Mouse (Mus musculus) kidney, embryonic 15.5 days (tissue): ENCODE data around the gene Cenpe. TPM values are rescaled to one million over a fixed set of nuclear protein-coding genes. Genes with fewer than 3 reads are reported as not detected.
"Not testable (repeated sequence)": the region's sequence is repeated elsewhere in the genome, so short reads cannot be mapped to it uniquely, and the experiment has no call there.

ENCODE experiments used
- ATAC-seq: fragments of 200-750 bp; cut with Nextera tagmentation; replicated peaks from 2 replicates; pipeline ENCODE4 v1.8.0; 2017; ENCODE audit warnings: moderate TSS enrichment; ENCODE audit not compliant: low FRiP score
- H3K27ac ChIP-seq: fragments of 300-500 bp; sonication (generic); 2 replicates; pipeline ENCODE4 v1.5.1; 2015; ENCODE audit warnings: mild to moderate bottlenecking, inconsistent platforms
- H3K27me3 ChIP-seq: fragments of 300-500 bp; sonication (generic); 2 replicates; pipeline ENCODE4 v1.6.1; 2015; ENCODE audit warnings: inconsistent platforms
- H3K36me3 ChIP-seq: fragments of 300-500 bp; sonication (generic); 2 replicates; pipeline ENCODE4 v1.6.1; 2015; ENCODE audit warnings: inconsistent platforms
- H3K4me1 ChIP-seq: fragments of 300-500 bp; sonication (generic); 2 replicates; pipeline ENCODE4 v1.6.1; 2015; ENCODE audit warnings: inconsistent platforms
- H3K4me2 ChIP-seq: fragments of 300-500 bp; sonication (generic); 2 replicates; pipeline ENCODE4 v1.6.1; 2015; ENCODE audit warnings: moderate library complexity, mild to moderate bottlenecking, inconsistent platforms
- H3K4me3 ChIP-seq: fragments of 300-500 bp; sonication (generic); replicated peaks from 2 replicates; pipeline ENCODE4 v1.5.1; 2015; ENCODE audit warnings: mild to moderate bottlenecking, inconsistent platforms
- H3K9ac ChIP-seq: fragments of 300-500 bp; sonication (generic); 2 replicates; pipeline ENCODE4 v1.6.1; 2015; ENCODE audit warnings: mild to moderate bottlenecking, inconsistent platforms
- H3K9me3 ChIP-seq: fragments of 300-500 bp; sonication (generic); replicated peaks from 2 replicates; pipeline ENCODE4 v1.6.1; 2016; ENCODE audit warnings: inconsistent platforms
- WGBS: fragments of 180-500 bp; shearing (Covaris S2); methylation state at CpG from one replicate; pipeline ENCODE4 v1.1.7; 2015; ENCODE audit warnings: mixed read lengths; 5-methylcytosine and 5-hydroxymethylcytosine counted together
- polyA plus RNA-seq: library from polyadenylated mRNA; unstranded; fragments of >200 nt; fragmentation: Nextera tagmentation; extraction: Ambion mirVana; gene quantifications from 2 replicates; pipeline ENCODE4 v1.2.1, GENCODE M21; 2015

Gene Cenpe
- polyA plus RNA-seq = 30.8 and 31.3 TPM in 2 replicates

DNA sequence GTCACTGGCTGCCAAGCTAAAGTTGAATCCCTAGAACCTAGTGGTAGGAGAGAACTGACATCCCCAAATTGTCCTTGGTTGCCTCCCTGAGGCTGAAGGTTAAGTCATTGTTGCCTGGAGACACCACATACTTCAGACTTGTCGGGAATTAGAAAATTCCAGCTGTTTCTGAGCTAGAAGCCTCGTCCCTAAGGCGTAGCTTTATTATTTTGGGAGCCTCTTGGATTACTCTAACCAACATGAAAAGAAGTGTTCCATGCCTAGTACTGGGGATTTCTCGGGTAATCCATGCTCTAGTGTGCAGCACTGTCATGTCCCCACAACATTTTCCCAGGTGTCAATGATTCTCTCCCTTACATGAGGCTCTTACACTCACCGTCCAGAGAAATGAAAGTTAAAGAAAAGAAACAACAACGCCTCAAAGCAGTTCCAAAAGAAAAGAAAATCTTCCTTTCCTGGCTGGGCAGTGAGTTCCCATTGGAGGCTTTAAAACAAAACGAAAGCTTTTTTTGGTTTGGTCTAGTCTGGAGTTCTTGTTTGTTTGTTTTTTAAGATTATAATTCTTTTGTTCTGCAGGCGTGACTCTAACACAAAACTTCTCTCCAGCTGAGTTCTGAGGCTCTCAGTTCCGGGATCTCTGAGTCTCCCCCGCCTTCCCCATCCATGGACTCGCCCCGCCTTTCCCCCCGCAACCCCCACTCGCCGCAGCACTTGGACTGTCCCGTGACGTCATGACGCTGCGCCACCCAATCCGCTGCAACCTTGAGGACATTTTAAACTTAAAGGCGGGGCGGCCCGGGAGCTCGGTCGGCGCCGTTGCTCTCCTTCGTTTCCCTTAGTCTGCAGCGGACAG is at the start of gene Cenpe:
Cenpe (plus strand) TSS at position 733 of the 853 bp plus-strand sequence.
- no peaks in the 10 kb centered on the region for H3K9me3 ChIP-seq
- peak within 1 kb of the TSS; percentile 72 for H3K27ac ChIP-seq
- ATAC-seq = peak; percentile 94
- peaks cover 18% of the 10 kb centered on the region for H3K36me3 ChIP-seq
- no peaks in the 10 kb centered on the region for H3K27me3 ChIP-seq
- peak within 1 kb of the TSS; percentile 86 for H3K9ac ChIP-seq
- peak within 1 kb of the TSS; percentile 95 for H3K4me3 ChIP-seq
- 3% methylated on average over 29 of the region's 29 CpGs for WGBS
- peaks cover 18% of the 10 kb centered on the region for H3K4me1 ChIP-seq
- H3K4me2 ChIP-seq = peak within 1 kb of the TSS; percentile 66

DNA sequence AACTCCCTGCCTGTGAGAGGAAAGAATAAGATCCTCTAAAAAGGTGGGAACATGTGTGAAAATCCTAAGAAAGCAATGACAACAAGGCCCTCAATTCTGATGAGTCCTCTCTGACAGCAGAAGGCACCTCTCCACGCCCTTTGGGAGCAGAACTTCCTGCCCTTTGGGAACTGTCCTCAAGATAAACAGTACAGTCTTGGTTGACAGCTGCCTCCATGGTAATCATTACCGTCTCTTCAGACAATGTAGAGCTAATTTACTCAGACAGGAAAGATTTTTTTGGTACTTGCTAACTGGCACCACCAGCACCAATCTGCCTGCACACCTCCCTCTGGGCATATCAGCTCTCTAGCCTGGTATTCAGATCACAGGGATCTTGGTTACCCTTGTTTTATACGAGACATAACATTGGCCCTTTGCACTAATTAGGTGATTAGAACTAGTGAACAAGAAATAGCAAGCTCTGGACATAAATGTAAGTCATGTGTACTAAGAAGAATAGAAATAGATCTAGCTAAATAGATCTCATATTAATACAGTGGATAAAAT is 40.4 kb upstream of the Cenpe start:
- Histone ChIP-seq H3K4me1 (no peaks in the 10 kb centered on the region), H3K4me2 (no peak overlapping the region), H3K36me3 (no peaks in the 10 kb centered on the region), H3K4me3 (no peak overlapping the region), H3K9me3 (no peaks in the 10 kb centered on the region), H3K9ac (no peak overlapping the region), H3K27me3 (no peaks in the 10 kb centered on the region), H3K27ac (no peak overlapping the region)
- 49% methylated on average over 3 of the region's 3 CpGs for WGBS
- no peak for ATAC-seq

DNA sequence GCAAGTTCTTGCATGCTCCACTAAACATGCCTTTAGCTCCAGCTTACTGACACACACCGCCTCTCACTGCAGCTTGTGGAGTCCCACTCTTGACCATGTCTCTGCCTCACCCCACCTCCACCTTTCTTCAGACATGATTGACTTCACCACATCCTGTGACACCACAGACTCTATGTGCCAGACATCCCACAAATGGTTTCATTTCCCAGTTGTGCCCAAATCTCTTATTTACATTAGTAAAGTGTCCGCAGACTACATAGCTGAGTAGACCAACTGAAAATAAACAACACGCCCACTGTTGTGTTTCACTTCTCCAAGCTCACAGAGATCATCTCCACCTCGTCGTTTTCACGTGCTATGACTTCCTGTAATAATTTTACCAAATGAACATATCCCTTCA is 20.5 kb upstream of the Cenpe start:
- Histone ChIP-seq H3K9me3 (no peaks in the 10 kb centered on the region), H3K4me3 (no peak overlapping the region), H3K4me1 (no peaks in the 10 kb centered on the region), H3K4me2 (no peak overlapping the region), H3K9ac (no peak overlapping the region), H3K27ac (no peak overlapping the region), H3K27me3 (no peaks in the 10 kb centered on the region), H3K36me3 (no peaks in the 10 kb centered on the region)
- ATAC-seq = no peak
- WGBS = 70% methylated on average over 6 of the region's 6 CpGs

DNA sequence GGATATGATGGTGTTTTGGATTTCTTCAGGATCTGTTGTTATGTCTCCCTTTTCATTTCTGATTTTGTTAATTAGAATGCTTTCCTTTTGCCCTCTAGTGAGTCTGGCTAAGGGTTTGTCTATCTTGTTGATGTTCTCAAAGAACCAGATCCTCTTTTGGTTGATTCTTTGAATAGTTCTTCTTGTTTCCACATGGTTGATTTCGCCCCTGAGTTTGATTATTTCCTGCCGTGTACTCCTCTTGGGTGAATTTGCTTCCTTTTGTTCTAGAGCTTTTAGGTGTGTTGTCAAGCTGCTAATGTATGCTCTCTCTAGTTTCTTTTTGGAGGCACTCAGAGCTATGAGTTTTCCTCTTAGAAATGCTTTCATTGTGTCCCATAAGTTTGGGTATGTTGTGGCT is 14.3 kb upstream of the Cenpe start:
- H3K9ac ChIP-seq, H3K9me3 ChIP-seq, H3K4me3 ChIP-seq, H3K36me3 ChIP-seq, H3K27me3 ChIP-seq, H3K4me1 ChIP-seq, ATAC-seq, H3K4me2 ChIP-seq, H3K27ac ChIP-seq: not testable (repeated sequence)
- 83% methylated on average over 2 of the region's 2 CpGs for WGBS

DNA sequence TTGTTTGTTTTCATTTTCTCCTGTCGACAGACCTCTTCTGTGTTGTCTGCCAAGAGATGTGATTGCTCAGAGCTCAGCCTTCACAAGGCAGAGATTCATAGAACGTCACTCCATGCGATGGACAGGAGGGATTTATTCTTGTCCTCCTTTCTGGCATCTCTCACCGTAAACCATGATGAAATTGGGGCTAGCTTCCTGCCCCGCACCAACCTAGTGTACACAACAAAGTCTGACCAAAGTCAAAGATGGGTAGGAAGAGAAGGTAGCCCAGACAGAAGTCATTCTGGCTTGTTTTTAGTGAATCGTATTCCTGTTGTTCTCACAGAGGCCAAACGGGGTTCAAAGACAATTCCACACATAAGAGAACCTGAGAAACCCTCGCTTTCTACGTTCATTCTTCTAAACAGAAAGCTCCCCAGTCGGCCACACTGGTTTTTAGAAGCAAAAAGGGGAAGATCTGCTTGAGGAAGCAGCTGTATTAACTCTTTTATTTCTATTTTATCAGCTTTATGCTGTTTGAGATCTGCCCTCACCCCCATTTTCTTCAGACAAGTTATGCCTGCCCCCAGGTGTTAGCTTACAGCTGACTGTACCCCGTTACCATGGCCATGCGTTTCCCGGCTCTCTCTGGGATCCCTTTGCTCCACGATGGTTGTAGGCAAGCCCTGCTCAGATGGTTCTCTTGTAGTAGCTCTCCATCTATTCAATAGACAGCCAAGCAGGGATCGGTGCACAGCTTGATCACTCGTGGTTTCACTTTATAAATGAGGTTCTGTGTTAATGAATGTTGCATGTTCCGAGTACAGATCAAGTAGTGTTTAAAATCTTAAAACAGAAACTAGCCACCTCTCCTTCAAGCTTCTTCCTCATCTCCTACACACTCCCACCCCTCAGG is 11.7 kb upstream of the Cenpe start:
- Histone ChIP-seq H3K27me3 (no peaks in the 10 kb centered on the region), H3K36me3 (no peaks in the 10 kb centered on the region), H3K4me2 (no peak overlapping the region), H3K9ac (no peak overlapping the region), H3K9me3 (no peaks in the 10 kb centered on the region), H3K4me1 (no peaks in the 10 kb centered on the region), H3K27ac (no peak overlapping the region), H3K4me3 (no peak overlapping the region)
- 87% methylated on average over 17 of the region's 17 CpGs for WGBS
- no peak for ATAC-seq

DNA sequence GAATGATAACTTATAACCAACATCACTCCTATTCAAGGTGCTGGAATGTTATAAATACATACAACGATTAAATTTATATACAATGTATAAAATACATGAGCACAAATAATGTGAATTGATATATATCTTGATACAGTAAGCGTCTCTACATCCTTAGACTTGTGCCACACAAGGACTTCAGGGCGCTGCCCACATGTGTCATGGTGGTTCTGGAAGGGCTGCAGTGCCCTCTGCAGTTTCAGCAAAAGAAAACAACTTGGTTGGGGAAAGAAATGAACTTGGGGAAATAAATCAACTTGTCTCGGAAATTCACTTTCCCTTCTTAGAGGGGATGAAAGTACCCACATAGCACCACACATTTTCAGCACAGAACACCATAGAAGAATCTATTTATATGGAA is 5.7 kb upstream of the Cenpe start:
- Histone ChIP-seq H3K27me3 (no peaks in the 10 kb centered on the region), H3K4me3 (no peak overlapping the region), H3K9me3 (no peaks in the 10 kb centered on the region), H3K9ac (no peak overlapping the region), H3K4me1 (peaks cover 1% of the 10 kb centered on the region; the same call in 1 of the 2 replicates), H3K27ac (no peak overlapping the region), H3K36me3 (no peaks in the 10 kb centered on the region), H3K4me2 (no peak overlapping the region)
- 33% methylated on average over 4 of the region's 4 CpGs for WGBS
- peak; percentile 62; the same call in 1 of the 2 replicates for ATAC-seq

DNA sequence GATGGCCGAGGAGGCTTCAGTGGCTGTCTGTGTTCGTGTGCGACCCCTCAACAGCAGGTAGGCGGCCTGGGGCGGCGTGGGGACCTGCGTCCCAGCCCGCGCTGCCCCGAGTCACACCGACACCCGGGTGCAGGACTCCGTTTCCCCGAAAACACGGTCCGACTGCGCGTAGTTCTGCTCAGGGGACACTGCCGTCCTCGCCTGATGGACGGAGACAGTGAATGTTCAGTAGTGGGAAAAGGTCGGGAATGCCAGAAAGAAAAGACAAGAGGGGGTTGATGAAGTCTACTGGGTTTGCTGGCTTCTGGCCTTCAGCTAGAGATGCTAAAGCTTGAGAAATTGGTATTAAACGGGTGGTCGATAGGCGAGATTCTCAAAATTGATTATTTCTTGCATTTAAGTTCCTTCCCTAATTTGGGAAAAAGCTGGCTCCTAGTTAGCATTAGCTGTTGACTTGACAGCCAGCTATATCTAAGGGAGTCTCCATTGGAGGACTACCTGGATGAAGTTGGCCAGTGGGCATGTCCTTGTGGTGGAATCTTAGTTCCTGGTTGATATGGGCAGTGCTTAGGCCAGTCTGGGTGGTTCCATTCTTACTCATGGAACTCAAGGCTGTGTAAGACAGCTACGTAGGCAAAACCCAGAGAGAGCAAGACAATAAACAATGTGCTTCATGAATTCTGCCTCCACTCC is 467 bp downstream of the Cenpe start:
- peak; percentile 57; the same call in 1 of the 2 replicates for ATAC-seq
- under 1% methylated on average over 26 of the region's 26 CpGs for WGBS
- H3K9me3 ChIP-seq = no peaks in the 10 kb centered on the region

DNA sequence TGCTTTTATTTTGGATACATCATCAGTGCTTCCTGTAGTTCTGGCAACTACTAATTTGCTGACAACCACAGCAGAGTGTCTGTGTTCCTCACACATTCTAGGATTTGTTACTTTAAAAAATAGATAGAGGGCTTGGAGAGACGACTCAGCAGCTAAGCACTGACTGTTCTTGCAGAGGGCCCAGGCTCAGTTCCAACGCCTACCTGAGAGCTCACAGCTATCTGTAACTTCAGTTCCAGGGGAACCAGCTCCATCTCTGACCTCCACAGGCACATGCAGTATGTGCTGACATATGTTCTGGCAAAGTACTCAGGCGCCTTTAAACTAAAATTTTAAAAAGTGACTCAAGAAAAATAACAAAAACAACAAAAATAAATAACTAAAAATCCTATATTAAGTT is 19.7 kb downstream of the Cenpe start:
- 80% methylated on average over 3 of the region's 3 CpGs for WGBS
- no peaks in the 10 kb centered on the region for H3K27me3 ChIP-seq
- no peak overlapping the region for H3K27ac ChIP-seq
- no peak overlapping the region for H3K4me2 ChIP-seq
- H3K4me1 ChIP-seq = no peaks in the 10 kb centered on the region
- no peak overlapping the region for H3K9ac ChIP-seq
- no peaks in the 10 kb centered on the region for H3K9me3 ChIP-seq
- H3K36me3 ChIP-seq = peaks cover 70% of the 10 kb centered on the region
- no peak overlapping the region for H3K4me3 ChIP-seq
- no peak for ATAC-seq

More for the DNA sequence above, 467 bp downstream of the Cenpe start:
- peak overlapping the region; percentile 72 for H3K27ac ChIP-seq
- no peaks in the 10 kb centered on the region for H3K27me3 ChIP-seq
- H3K9ac ChIP-seq = peak overlapping the region; percentile 86
- H3K36me3 ChIP-seq = peaks cover 24% of the 10 kb centered on the region
- H3K4me1 ChIP-seq = peaks cover 18% of the 10 kb centered on the region
- H3K4me3 ChIP-seq = peak overlapping the region; percentile 95
- peak overlapping the region; percentile 66 for H3K4me2 ChIP-seq

DNA sequence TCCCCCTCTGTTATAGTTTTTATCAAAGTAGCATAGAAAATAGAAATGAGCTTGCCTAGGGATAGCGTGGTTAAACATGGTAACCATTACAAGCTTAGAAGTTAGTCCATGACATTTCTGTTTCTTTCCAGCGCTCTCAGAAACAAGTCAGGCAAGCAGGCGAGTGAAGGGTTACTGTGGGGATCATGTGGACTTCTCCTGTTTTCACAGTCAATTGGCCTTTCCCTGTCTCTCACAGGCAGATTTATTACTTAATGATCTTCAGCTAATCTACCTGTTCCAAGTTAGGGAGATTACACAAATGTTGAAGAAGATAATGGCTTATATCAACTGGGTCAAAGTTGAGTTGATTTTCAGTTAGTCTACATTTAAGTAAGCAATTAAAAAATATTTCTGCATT is 20.1 kb downstream of the Cenpe start:
- no peaks in the 10 kb centered on the region for H3K4me1 ChIP-seq
- H3K36me3 ChIP-seq = peaks cover 74% of the 10 kb centered on the region
- no peak overlapping the region for H3K4me2 ChIP-seq
- H3K9ac ChIP-seq = no peak overlapping the region
- ATAC-seq = no peak
- H3K27ac ChIP-seq = no peak overlapping the region
- no peaks in the 10 kb centered on the region for H3K9me3 ChIP-seq
- 84% methylated on average over 3 of the region's 3 CpGs for WGBS
- H3K4me3 ChIP-seq = no peak overlapping the region
- no peaks in the 10 kb centered on the region for H3K27me3 ChIP-seq

DNA sequence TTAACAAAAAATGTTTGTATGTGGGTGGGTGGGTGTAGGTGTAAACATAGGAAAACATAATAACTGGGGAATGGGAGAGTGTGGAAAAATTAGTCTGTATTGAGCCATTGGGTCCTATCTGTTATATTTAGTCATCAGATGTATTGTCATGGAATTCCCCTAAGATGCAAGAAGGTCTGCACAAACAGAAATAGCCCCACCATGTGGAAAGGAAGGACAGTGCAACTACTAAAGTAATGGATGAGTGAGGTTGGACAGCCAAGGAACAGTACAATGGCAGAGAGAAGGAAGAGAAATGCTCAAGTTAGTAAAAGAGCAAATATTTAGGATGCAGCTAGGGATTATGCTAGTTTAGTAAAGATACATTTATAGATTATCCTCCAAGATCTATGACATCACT is 33.4 kb downstream of the Cenpe start:
- no peak overlapping the region for H3K9ac ChIP-seq
- no peaks in the 10 kb centered on the region for H3K27me3 ChIP-seq
- ATAC-seq = no peak
- H3K4me1 ChIP-seq = no peaks in the 10 kb centered on the region
- H3K36me3 ChIP-seq = peaks cover 96% of the 10 kb centered on the region
- no peak overlapping the region for H3K4me2 ChIP-seq
- no peak overlapping the region for H3K27ac ChIP-seq
- no peak overlapping the region for H3K4me3 ChIP-seq
- H3K9me3 ChIP-seq = no peaks in the 10 kb centered on the region

DNA sequence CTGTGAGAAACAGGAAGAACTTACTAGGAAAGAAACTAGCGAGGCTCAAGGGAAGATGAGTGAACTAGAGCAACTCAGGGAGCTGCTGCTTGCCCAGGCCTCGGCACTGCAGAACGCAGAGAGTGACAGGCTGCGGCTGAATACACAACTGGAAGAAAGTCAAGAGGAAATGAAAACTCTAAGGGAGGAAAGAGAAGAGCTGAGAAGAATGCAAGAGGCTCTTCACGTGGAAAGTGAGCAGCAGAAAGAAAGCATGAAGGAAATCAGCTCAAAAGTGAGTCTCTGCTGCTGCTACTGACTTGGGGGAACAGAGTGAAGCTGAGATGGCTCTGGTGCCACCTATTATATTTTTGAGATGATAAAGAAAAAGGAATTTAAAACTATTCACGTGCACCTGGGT is 34.5 kb downstream of the Cenpe start:
- no peaks in the 10 kb centered on the region for H3K9me3 ChIP-seq
- no peak for ATAC-seq
- H3K9ac ChIP-seq = no peak overlapping the region
- no peaks in the 10 kb centered on the region for H3K27me3 ChIP-seq
- no peak overlapping the region for H3K4me2 ChIP-seq
- H3K36me3 ChIP-seq = peaks cover 96% of the 10 kb centered on the region
- WGBS = 92% methylated on average over 6 of the region's 6 CpGs
- no peak overlapping the region for H3K27ac ChIP-seq
- H3K4me3 ChIP-seq = no peak overlapping the region
- no peaks in the 10 kb centered on the region for H3K4me1 ChIP-seq
